Mouse (Mus musculus) ES-E14 (cell line): Measurements from ENCODE around the gene Syngr1. TPM values are rescaled to one million over a fixed set of nuclear protein-coding genes. Genes with fewer than 3 reads are reported as not detected.
"Not testable (repeated sequence)": the region's sequence is repeated elsewhere in the genome, so short reads cannot be mapped to it uniquely, and the experiment has no call there.

Experiments
- DNase-seq: peaks from one replicate; pipeline ENCODE4 v3.0.0-alpha.2; 2013; ENCODE audit warnings: low read depth, low spot score
- H3K27ac ChIP-seq: 2 replicates; pipeline ENCODE4 v1.5.1; 2012; ENCODE audit warnings: low read depth, mild to moderate bottlenecking, low read length, moderate library complexity, mixed read lengths; ENCODE audit not compliant: poor library complexity, insufficient read depth, severe bottlenecking
- H3K36me3 ChIP-seq: 2 replicates; pipeline ENCODE4 v1.6.1; 2012; ENCODE audit warnings: mild to moderate bottlenecking, low read length, moderate library complexity, mixed read lengths; ENCODE audit not compliant: control insufficient read depth, poor library complexity, insufficient read depth, severe bottlenecking
- H3K4me1 ChIP-seq, 2 experiments: fragments of 150-350 bp in 1 of 2; sonication (generic) in 1 of 2; 2 replicates each; pipeline ENCODE4 v1.6.1; 2012; ENCODE audit warnings: low read length in 2 of 2, mild to moderate bottlenecking in 1 of 2, mixed read lengths in 1 of 2; ENCODE audit not compliant: control insufficient read depth in 2 of 2, insufficient read depth in 2 of 2, poor library complexity in 1 of 2
- H3K4me3 ChIP-seq, 2 experiments: fragments of 150-350 bp in 1 of 2; sonication (generic) in 1 of 2; 2 replicates each; pipeline ENCODE4 v1.5.1; 2012; ENCODE audit warnings: low read length in 2 of 2, low read depth in 1 of 2, mild to moderate bottlenecking in 1 of 2, mixed read lengths in 1 of 2; ENCODE audit not compliant: insufficient read depth in 1 of 2, poor library complexity in 1 of 2, severe bottlenecking in 1 of 2
- H3K9ac ChIP-seq: 2 replicates; pipeline ENCODE4 v1.6.1; 2012; ENCODE audit warnings: low read depth, mild to moderate bottlenecking, low read length, mixed read lengths; ENCODE audit not compliant: poor library complexity, insufficient read depth, severe bottlenecking
- H3K9me3 ChIP-seq: fragments of 150-350 bp; sonication (generic); 2 replicates; pipeline ENCODE4 v1.6.1; 2012; ENCODE audit warnings: low read depth, mild to moderate bottlenecking, low read length; ENCODE audit not compliant: control insufficient read depth, insufficient read depth
- CHD2 ChIP-seq: IDR thresholded peaks from 2 replicates; pipeline ENCODE4 v1.6.1; 2014; ENCODE audit warnings: mild to moderate bottlenecking, low read depth, low read length, inconsistent platforms
- HCFC1 ChIP-seq: IDR thresholded peaks from 2 replicates; pipeline ENCODE4 v1.6.1; 2012; ENCODE audit warnings: low read length, inconsistent platforms, borderline replicate concordance; ENCODE audit not compliant: insufficient read depth
- MAFK ChIP-seq: IDR thresholded peaks from 2 replicates; pipeline ENCODE4 v1.6.1; 2014; ENCODE audit warnings: mild to moderate bottlenecking, low read depth, low read length, inconsistent platforms; ENCODE audit not compliant: insufficient read depth
- ZC3H11A ChIP-seq: IDR thresholded peaks from 2 replicates; pipeline ENCODE4 v1.6.1; 2012; ENCODE audit warnings: low read depth, mild to moderate bottlenecking, inconsistent platforms, low read length, borderline replicate concordance
- ZNF384 ChIP-seq: IDR thresholded peaks from 2 replicates; pipeline ENCODE4 v1.6.1; 2012; ENCODE audit warnings: low read depth, low read length, inconsistent platforms
- in situ Hi-C, 2 experiments: fragments of 600-800 bp; cut with MboI; formaldehyde crosslinking; loops; one replicate each; pipeline ENCODE4 v1.15.1; 2025; ENCODE audit warnings: low sequenced_read_pairs in 2 of 2, inconsistent platforms in 1 of 2; ENCODE audit not compliant: unreplicated experiment in 2 of 2
- total RNA-seq: library from RNA; depleted of rRNA; stranded (reverse); fragments of 300-350 nt; gene quantifications from 2 replicates; pipeline ENCODE4 v1.2.3, GENCODE M21; 2012

The Syngr1 gene
- total RNA-seq, 1 experiment, result 78.8 TPM

DNA sequence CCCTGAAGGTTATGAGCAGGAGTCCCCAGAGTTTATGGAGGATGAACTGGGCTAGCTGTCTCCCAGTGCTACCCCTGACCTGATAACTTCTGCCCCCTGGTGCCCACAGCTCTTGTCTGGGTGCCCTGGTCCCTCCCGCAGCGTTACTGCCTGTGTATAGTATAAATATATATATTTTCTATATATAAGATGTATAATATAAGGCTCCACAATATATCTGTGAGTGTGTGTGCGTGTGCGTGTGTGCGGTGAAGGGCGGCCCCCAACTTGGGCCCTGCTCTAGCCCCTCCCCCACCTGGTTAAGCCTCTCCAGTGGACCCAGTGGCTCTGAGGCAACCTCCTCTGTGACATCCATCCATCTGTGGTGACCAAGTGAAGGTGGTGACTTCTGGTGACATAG is 27.9 kb downstream of the Syngr1 start:
- TF ChIP-seq CHD2 (no peak), MAFK (no peak), ZNF384 (no peak), HCFC1 (no peak), ZC3H11A (no peak)

DNA sequence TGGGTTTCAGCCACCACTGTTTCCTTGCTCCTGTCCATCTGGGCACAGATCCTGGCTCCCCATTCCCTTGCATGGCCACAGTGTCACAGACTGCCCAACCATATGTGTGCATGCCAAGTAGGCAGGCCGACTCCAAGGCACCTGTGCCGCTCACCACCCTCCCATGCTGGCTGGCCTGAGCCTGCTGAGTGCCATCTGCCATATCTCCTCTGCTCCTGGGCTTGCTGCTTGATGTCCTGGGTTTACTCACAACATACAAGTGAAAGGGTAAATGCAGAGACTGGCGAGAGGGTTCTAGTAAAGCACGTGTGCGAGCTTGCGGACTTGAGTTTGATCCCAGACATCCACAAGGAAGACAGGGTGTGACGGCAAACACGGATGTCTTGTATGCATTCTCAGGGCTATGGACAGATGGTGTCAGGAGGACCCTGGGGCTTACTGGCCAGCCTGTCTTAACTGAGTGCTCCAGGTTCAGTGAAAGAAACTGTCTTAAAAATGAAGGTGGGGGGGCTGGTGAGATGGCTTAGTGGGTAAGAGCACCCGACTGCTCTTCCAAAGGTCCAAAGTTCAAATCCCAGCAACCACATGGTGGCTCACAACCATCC is 30.7 kb downstream of the Syngr1 start:
- no peak for DNase-seq
- Histone ChIP-seq H3K9me3 (no peaks in the 10 kb centered on the region), H3K27ac (no peak overlapping the region), H3K4me1 (peaks cover 0 to 7% of the 10 kb centered on the region in 2 experiments; a peak in 3 of 4 replicates), H3K36me3 (no peaks in the 10 kb centered on the region), H3K9ac (no peak overlapping the region), H3K4me3 (no peak overlapping the region)
- in situ Hi-C loops, result no loop called here
- no peak for TF ChIP-seq MAFK
- no peak for TF ChIP-seq HCFC1
- no peak for TF ChIP-seq ZNF384
- no peak for TF ChIP-seq CHD2
- TF ChIP-seq ZC3H11A, result no peak

More for the DNA sequence above, 27.9 kb downstream of the Syngr1 start:
- H3K4me3 ChIP-seq, result no peak overlapping the region
- in situ Hi-C loops, result loop anchor here in 1 of 2 experiments (10.0 kb wide), 1 partner anchor 106 kb away; no protein-coding TSS in a partner anchor
- no peaks in the 10 kb centered on the region for H3K9me3 ChIP-seq
- peaks cover 3 to 23% of the 10 kb centered on the region in 2 experiments; a peak in 3 of 4 replicates for H3K4me1 ChIP-seq
- H3K27ac ChIP-seq, result no peak overlapping the region
- H3K36me3 ChIP-seq, result peaks cover 2% of the 10 kb centered on the region; the same call in 1 of the 2 replicates
- no peak overlapping the region for H3K9ac ChIP-seq
- no peak for DNase-seq

DNA sequence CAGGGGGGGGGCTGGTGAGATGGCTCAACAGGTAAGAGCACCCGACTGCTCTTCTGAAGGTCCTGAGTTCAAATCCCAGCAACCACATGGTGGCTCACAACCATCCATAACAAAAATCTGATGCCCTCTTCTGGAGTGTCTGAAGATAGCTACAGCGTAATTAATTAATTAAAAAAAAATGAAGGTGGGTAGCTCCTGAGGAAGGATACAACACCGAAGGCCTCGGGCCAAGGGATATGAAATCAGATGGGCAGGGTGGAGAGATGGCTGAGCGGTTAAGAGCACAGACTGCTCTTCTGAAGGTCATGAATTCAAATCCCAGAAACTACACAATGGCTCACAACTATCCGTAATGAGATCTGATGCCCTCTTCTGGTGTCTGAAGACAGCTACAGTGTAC is 31.3 kb downstream of the Syngr1 start:
- in situ Hi-C loops, H3K4me3 ChIP-seq, DNase-seq, H3K27ac ChIP-seq, H3K9ac ChIP-seq, H3K36me3 ChIP-seq, H3K4me1 ChIP-seq, H3K9me3 ChIP-seq: not testable (repeated sequence)

DNA sequence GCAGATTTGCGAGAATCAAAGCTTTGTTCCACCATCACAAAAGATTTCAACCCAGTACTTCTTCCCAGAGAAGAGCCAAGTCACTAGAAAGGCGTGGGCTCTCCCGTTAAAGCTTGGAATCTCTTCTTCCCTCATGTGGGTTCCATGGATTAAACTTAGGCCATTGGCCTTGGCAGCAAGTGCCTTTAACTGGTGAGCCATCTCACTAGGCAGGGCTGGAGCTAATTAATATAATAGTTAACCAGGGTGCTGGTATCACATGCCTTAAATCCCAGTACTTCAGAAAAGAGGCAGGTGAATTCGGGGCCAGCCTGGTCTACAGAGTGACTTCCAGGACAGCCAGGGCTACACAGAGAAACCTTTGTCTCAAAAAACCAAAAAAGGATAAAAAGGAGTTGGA is 33.5 kb downstream of the Syngr1 start:
- Histone ChIP-seq H3K27ac (no peak overlapping the region), H3K4me1 (no peaks in the 10 kb centered on the region), H3K36me3 (no peaks in the 10 kb centered on the region), H3K4me3 (no peak overlapping the region), H3K9me3 (no peaks in the 10 kb centered on the region), H3K9ac (no peak overlapping the region)
- in situ Hi-C loops, result no loop called here
- DNase-seq, result no peak
- TF ChIP-seq HCFC1 (no peak), ZNF384 (no peak), CHD2 (no peak), MAFK (no peak), ZC3H11A (no peak)

DNA sequence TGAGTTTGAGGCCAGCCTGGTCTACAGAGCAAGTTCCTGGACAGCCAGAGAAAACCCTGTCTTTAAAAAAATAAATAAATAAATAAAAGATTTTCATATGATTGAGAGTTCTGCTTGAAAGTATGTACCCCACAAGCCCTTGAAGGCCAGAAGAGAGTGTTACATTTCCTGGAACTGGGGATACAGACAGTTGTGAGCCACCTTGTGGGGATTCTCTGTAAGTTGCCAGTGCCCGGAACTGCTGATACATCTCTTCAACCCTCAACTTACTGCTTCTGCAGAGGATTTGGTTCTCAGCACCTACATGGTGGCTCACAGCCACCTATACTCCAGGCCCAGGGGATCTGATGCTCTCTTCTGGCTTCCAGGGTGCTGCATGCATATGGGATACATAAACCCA is 36.1 kb downstream of the Syngr1 start:
- H3K36me3 ChIP-seq, result no peaks in the 10 kb centered on the region

More for the DNA sequence above, 36.1 kb downstream of the Syngr1 start:
- Histone ChIP-seq H3K9ac (no peak overlapping the region), H3K9me3 (no peaks in the 10 kb centered on the region), H3K27ac (no peak overlapping the region), H3K4me1 (0 out of 4 replicates have a peak, but pooled peaks cover 0 to 3% of the 10 kb centered on the region in 2 experiments), H3K4me3 (no peak overlapping the region)
- in situ Hi-C loops, result no loop called here
- TF ChIP-seq ZC3H11A, result no peak
- no peak for DNase-seq
